Mouse (Mus musculus) heart, postnatal 0 days (tissue): ENCODE data around the gene Gm3336.

Experiments
- CTCF ChIP-seq: IDR thresholded peaks from 2 replicates; pipeline ENCODE4 v1.5.1; 2016; ENCODE audit warnings: antibody characterized with exemption, control low read depth, low read depth
- EP300 ChIP-seq: IDR thresholded peaks from 2 replicates; pipeline ENCODE4 v1.6.1; 2016; ENCODE audit warnings: antibody characterized with exemption, low read depth

DNA sequence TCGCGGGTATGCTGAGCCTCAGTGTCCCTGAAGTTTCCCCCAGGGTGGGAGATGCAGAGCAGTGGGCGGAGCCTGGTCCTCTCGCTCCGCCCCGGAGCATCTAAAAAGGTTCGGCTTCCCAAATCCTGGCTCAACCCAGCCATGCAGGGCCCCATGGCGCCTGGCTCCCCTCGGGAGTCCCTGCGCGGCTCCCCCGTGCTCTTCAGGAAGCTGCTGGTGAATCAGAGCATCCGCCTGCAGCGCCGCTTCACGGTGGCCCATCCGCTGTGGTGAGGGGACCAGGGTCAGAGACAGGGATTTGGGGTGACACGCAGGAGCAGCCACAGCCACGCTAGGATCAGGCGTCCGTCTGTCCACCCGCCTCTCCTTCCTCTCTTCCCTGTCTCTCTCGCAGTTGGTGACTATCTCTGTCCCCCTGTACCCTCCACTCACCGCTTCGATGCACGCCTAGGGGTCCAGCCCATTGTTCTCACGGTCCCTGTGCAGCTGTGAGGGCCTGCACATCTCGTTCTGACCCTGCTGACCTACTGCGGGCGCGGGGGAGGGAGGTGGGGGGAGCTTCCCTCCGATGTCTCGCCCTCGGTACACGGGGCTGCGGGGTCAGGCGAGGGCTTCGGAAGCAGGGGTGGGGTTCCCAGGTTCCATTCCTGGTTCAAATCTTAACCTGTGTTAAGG, 24.8 kb downstream of the Gm3336 start:
- TF ChIP-seq CTCF (no peak), EP300 (no peak; the same call in 1 of the 2 replicates)
